Mouse (Mus musculus): ENCODE data around the gene Ly6g5c. TPM values are rescaled to one million over a fixed set of nuclear protein-coding genes. Genes with fewer than 3 reads are reported as not detected.

The Ly6g5c gene
- polyA plus RNA-seq (2014; fragmentation: Nextera tagmentation; extraction: Ambion mirVana): not detected in 2 replicates

DNA sequence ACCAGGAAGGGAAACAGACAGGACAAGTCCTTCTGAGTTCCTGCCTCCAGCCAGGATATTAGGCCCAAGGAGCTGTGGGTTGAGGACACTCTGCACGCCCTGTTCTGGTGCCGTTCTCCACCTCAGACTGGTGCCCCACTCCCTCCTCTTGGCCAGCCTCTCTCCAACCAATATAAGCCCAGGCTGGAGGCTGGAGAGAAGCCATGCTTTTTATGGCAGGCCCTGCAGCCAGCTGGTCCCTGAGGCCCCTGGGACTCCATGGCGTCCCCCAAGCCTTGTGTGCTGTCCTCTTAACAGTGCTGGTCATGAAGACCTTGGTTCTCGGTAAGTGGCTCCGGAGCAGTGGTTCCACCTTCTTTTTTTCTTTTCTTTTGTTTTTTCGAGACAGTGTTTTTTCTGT lies at the start of gene Ly6g5c:
TSS of gene Ly6g5c (plus strand) at position 183 of the 400 bp plus-strand sequence.
- Histone ChIP-seq H3K36me3 (ENCODE audit: control insufficient read depth, insufficient read depth, low read length) (no peaks in the 10 kb centered on the region), H3K27ac (ENCODE audit: low read depth, low read length) (no peak within 1 kb of the TSS), H3K4me3 (ENCODE audit: low read depth, low read length) (no peak within 1 kb of the TSS), H3K27me3 (ENCODE audit: control insufficient read depth, insufficient read depth, low read length) (no peaks in the 10 kb centered on the region), H3K4me2 (no peak within 1 kb of the TSS), H3K9me3 (ENCODE audit: control insufficient read depth, low read length) (no peaks in the 10 kb centered on the region), H3K4me1 (ENCODE audit: control insufficient read depth, insufficient read depth, low read length) (peaks cover 8% of the 10 kb centered on the region), H3K9ac (ENCODE audit: low read length) (no peak within 1 kb of the TSS)
- 89% methylated on average over 6 of the region's 6 CpGs for WGBS
- ATAC-seq (ENCODE audit: low FRiP score) (no peak), DNase-seq (ENCODE audit: low spot score, missing footprints) (no peak)

DNA sequence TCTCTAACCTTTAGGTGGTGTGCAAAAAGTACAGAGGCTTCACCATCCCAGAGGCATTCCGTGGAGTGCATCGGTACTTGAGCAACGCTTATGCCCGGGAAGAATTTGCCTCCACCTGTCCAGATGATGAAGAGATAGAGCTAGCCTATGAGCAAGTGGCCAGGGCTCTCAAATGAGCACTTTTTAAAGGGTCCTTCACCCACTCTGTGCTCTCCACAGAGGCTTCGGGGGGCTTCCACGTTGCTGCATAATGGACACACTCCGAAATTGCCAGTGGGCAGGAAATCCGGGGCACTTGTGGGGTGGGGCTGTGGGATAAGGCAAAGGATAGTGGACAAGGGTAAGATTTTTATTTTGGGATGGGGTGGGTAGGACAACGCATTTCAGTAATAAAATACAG lies 49.8 kb upstream of the Ly6g5c start:
- DNase-seq (ENCODE audit: low spot score, missing footprints) (no peak), ATAC-seq (ENCODE audit: low FRiP score) (peak; percentile 5; the same call in 1 of the 2 replicates)
- H3K9me3 ChIP-seq (ENCODE audit: control insufficient read depth, low read length): no peaks in the 10 kb centered on the region
- H3K4me3 ChIP-seq (ENCODE audit: low read depth, low read length): no peak overlapping the region; the same call in 1 of the 2 replicates
- peak overlapping the region; percentile 95 for H3K27ac ChIP-seq (ENCODE audit: low read depth, low read length)
- peaks cover 16% of the 10 kb centered on the region for H3K4me1 ChIP-seq (ENCODE audit: control insufficient read depth, insufficient read depth, low read length)
- WGBS: 73% methylated on average over 9 of the region's 9 CpGs
- no peaks in the 10 kb centered on the region for H3K27me3 ChIP-seq (ENCODE audit: control insufficient read depth, insufficient read depth, low read length)
- no peak overlapping the region; the same call in 1 of the 2 replicates for H3K4me2 ChIP-seq
- H3K36me3 ChIP-seq (ENCODE audit: control insufficient read depth, insufficient read depth, low read length): peaks cover 24% of the 10 kb centered on the region
- H3K9ac ChIP-seq (ENCODE audit: low read length): peak overlapping the region; percentile 98

DNA sequence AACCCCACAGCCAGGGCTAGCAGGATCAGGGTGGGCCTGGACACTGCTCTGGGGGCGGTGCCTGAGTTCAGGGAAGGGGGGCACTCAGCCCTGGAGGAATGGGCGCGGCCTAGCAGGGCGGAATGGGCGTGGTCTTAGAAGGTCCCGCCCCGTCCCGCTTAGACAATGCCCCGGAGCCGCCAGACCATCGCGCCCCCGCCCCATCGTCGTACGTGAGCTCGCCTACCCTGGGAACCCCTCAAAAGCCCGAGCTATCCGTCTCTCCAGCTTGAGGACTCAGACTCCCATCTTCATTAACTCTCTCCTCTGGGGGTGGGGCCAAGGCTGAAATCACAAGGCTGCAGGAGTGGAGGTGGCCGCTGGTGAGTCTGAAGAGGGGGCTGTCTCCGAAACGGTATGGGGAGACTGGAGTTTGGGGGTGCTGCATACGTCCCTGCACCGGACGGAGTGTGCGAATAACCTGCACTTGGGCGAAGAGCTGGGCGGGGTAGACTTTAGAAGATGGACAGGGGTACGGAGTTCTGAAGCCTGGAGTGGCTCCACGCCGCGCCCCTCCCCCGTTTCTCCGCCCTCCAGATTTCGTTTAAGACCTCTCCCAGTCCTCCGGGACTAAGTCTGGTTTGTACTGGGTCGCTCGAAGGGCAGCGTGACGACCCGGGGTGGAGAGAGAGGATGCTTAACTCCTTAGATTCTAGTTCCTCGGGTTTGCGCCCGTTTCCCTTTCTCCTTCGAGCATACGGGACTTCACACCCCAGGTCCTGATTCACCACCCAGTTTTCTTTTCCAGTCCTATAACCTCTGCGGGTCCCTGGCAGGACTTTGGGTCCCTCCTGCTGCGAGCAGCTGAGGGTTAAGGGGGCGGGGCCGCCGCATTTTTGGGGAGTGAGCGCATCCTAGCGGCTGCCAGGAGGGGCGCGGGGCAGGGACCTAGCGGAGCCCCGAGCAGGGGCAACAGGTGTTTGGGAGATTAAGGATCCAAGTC lies 48.9 kb upstream of the Ly6g5c start, which contains the start of gene Ddah2:
TSS of gene Ddah2 (plus strand) at position 125 of the 982 bp plus-strand sequence.
- Histone ChIP-seq H3K4me2 (peak within 1 kb of the TSS; percentile 77), H3K36me3 (ENCODE audit: control insufficient read depth, insufficient read depth, low read length) (peaks cover 18% of the 10 kb centered on the region), H3K4me1 (ENCODE audit: control insufficient read depth, insufficient read depth, low read length) (peaks cover 16% of the 10 kb centered on the region), H3K27ac (ENCODE audit: low read depth, low read length) (peak within 1 kb of the TSS; percentile 95), H3K9ac (ENCODE audit: low read length) (peak within 1 kb of the TSS; percentile 98), H3K27me3 (ENCODE audit: control insufficient read depth, insufficient read depth, low read length) (no peaks in the 10 kb centered on the region), H3K9me3 (ENCODE audit: control insufficient read depth, low read length) (no peaks in the 10 kb centered on the region), H3K4me3 (ENCODE audit: low read depth, low read length) (peak within 1 kb of the TSS; percentile 84)
- ATAC-seq (ENCODE audit: low FRiP score) (peak; percentile 96), DNase-seq (ENCODE audit: low spot score, missing footprints) (peak; percentile 99)
- WGBS: under 1% methylated on average over 57 of the region's 57 CpGs

DNA sequence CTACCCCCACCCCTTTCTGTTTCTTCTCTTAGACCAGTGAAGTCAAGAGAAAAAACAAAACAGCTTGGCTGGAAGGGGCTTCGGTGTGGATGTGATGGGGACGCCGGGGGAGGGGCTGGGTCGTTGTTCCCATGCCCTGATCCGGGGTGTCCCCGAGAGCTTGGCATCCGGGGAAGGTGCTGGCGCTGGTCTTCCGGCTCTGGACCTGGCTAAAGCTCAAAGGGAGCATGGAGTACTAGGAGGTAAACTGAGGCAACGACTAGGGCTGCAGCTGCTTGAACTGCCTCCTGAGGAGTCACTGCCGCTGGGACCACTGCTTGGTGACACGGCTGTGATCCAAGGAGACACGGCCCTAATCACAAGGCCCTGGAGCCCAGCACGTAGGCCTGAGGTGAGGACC lies 48.0 kb upstream of the Ly6g5c start:
- Histone ChIP-seq H3K4me1 (ENCODE audit: control insufficient read depth, insufficient read depth, low read length) (peaks cover 22% of the 10 kb centered on the region), H3K4me3 (ENCODE audit: low read depth, low read length) (peak overlapping the region; percentile 84), H3K4me2 (peak overlapping the region; percentile 77), H3K9me3 (ENCODE audit: control insufficient read depth, low read length) (no peaks in the 10 kb centered on the region), H3K27ac (ENCODE audit: low read depth, low read length) (no peak overlapping the region), H3K36me3 (ENCODE audit: control insufficient read depth, insufficient read depth, low read length) (peaks cover 16% of the 10 kb centered on the region), H3K9ac (ENCODE audit: low read length) (peak overlapping the region; percentile 98), H3K27me3 (ENCODE audit: control insufficient read depth, insufficient read depth, low read length) (no peaks in the 10 kb centered on the region)
- WGBS: 22% methylated on average over 14 of the region's 14 CpGs
- no peak for DNase-seq (ENCODE audit: low spot score, missing footprints)
- ATAC-seq (ENCODE audit: low FRiP score): peak; percentile 10; the same call in 1 of the 2 replicates

DNA sequence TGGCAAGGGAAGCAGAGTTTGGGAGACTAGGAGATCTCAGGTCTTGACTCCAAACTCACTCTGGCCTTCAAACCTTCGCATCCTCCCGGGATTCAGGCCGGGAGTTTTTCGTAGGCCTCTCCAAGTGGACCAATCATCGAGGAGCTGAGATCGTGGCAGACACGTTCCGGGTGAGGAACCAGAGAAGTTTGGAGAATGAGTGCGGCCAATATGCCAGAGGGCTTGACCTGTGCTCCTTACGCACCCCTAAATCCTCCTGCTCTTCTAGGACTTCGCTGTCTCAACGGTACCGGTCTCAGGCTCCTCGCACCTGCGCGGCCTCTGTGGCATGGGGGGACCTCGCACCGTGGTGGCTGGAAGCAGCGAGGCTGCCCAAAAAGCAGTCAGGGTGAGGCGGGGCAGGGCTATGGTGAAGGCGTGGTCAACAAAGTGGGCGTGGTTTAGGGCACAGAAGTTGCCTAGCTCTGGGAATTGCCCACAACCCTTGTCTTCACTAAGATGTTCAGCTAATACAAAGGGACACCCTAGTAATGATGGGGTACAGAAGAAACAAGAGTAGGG lies 47.3 kb upstream of the Ly6g5c start:
- peak overlapping the region; percentile 98; the same call in 1 of the 2 replicates for H3K9ac ChIP-seq (ENCODE audit: low read length)
- H3K36me3 ChIP-seq (ENCODE audit: control insufficient read depth, insufficient read depth, low read length): peaks cover 13% of the 10 kb centered on the region
- H3K4me1 ChIP-seq (ENCODE audit: control insufficient read depth, insufficient read depth, low read length): peaks cover 29% of the 10 kb centered on the region
- no peaks in the 10 kb centered on the region for H3K9me3 ChIP-seq (ENCODE audit: control insufficient read depth, low read length)
- H3K4me3 ChIP-seq (ENCODE audit: low read depth, low read length): peak overlapping the region; percentile 84
- H3K4me2 ChIP-seq: peak overlapping the region; percentile 77
- H3K27me3 ChIP-seq (ENCODE audit: control insufficient read depth, insufficient read depth, low read length): peaks cover 4% of the 10 kb centered on the region; the same call in 1 of the 2 replicates
- no peak overlapping the region for H3K27ac ChIP-seq (ENCODE audit: low read depth, low read length)
- ATAC-seq (ENCODE audit: low FRiP score) (no peak), DNase-seq (ENCODE audit: low spot score, missing footprints) (no peak)
- WGBS: 60% methylated on average over 22 of the region's 22 CpGs

DNA sequence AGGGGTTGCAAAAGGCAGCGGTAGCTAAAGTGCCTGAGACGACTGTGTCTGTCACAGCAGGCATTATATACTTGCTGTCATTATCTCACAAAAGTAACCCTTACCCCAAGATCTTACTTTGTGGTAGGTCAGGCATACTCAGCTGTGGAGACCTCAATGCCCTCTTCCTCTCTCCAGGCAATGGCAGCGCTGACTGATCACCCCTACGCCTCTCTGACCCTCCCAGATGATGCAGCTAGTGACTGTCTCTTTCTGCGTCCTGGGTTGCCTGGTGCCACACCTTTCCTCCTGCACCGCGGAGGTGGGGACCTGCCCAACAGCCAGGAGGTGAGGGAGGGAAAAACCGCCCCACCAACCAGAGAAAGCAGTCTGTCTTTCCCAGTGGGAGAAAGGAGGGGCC lies 46.8 kb upstream of the Ly6g5c start:
- no peak for DNase-seq (ENCODE audit: low spot score, missing footprints)
- H3K4me3 ChIP-seq (ENCODE audit: low read depth, low read length): no peak overlapping the region
- H3K9ac ChIP-seq (ENCODE audit: low read length): 0 out of 2 replicates have a peak overlapping the region, but pooled peaks have one; percentile 13
- H3K4me1 ChIP-seq (ENCODE audit: control insufficient read depth, insufficient read depth, low read length): peaks cover 30% of the 10 kb centered on the region
- no peak overlapping the region for H3K4me2 ChIP-seq
- 85% methylated on average over 8 of the region's 8 CpGs for WGBS
- H3K36me3 ChIP-seq (ENCODE audit: control insufficient read depth, insufficient read depth, low read length): peaks cover 11% of the 10 kb centered on the region; the same call in 1 of the 2 replicates
- H3K27me3 ChIP-seq (ENCODE audit: control insufficient read depth, insufficient read depth, low read length): peaks cover 5% of the 10 kb centered on the region; the same call in 1 of the 2 replicates
- ATAC-seq (ENCODE audit: low FRiP score): no peak
- no peak overlapping the region for H3K27ac ChIP-seq (ENCODE audit: low read depth, low read length)
- no peaks in the 10 kb centered on the region for H3K9me3 ChIP-seq (ENCODE audit: control insufficient read depth, low read length)

DNA sequence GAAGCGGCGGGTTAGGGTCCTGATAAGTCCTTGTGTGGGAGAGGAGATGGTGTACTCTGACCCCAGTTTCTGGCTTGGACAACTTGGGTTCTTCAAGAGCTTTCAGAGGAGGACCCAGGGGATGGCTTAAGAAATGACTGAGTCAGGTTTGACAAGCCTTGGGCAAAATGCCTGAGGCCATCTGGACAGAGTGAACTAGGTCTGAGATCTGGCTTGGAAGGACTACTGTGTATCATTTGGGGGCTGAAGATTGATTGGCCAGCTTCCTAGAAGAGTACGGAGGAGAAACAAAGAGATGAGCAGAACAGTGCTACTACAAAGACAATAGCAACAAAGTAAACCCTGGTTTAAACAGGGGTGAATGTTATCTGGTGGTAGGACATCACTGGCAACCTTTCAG lies 44.6 kb upstream of the Ly6g5c start:
- Histone ChIP-seq H3K27ac (ENCODE audit: low read depth, low read length) (no peak overlapping the region), H3K4me2 (no peak overlapping the region), H3K4me1 (ENCODE audit: control insufficient read depth, insufficient read depth, low read length) (peaks cover 27% of the 10 kb centered on the region), H3K27me3 (ENCODE audit: control insufficient read depth, insufficient read depth, low read length) (peaks cover 11% of the 10 kb centered on the region), H3K9ac (ENCODE audit: low read length) (no peak overlapping the region), H3K4me3 (ENCODE audit: low read depth, low read length) (no peak overlapping the region), H3K36me3 (ENCODE audit: control insufficient read depth, insufficient read depth, low read length) (peaks cover 8% of the 10 kb centered on the region; the same call in 1 of the 2 replicates), H3K9me3 (ENCODE audit: control insufficient read depth, low read length) (no peaks in the 10 kb centered on the region)
- WGBS: 93% methylated on average over 3 of the region's 3 CpGs
- no peak for DNase-seq (ENCODE audit: low spot score, missing footprints)
- ATAC-seq (ENCODE audit: low FRiP score): no peak

DNA sequence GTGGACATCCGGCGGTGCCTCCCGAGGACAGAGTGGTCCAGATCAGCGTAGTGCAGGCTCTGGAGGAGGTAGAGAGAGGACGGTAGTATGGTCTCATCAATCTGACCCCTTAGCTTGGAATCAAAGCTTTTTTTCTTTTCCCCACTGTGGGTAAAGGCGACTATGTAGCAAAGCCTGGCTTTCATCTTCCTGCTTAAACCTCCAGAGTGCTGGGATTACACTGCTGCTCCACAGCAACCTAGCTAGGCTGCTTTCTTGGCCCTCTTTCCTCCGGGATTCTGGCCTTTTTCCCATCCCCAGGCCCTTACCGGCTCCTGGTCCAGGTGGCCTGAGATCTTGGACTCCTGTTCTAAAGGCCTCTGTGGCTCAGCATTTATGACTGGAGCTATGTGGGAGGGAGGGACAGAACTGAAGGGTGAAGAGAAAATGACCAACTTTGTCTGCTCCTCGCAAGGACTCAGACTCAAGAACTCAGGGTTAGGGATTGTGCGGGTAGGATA lies 43.7 kb upstream of the Ly6g5c start:
- 31% methylated on average over 10 of the region's 10 CpGs for WGBS
- H3K9ac ChIP-seq (ENCODE audit: low read length): no peak overlapping the region
- peaks cover 8% of the 10 kb centered on the region; the same call in 1 of the 2 replicates for H3K36me3 ChIP-seq (ENCODE audit: control insufficient read depth, insufficient read depth, low read length)
- H3K27ac ChIP-seq (ENCODE audit: low read depth, low read length): no peak overlapping the region
- no peaks in the 10 kb centered on the region for H3K9me3 ChIP-seq (ENCODE audit: control insufficient read depth, low read length)
- H3K4me2 ChIP-seq: no peak overlapping the region; the same call in 1 of the 2 replicates
- peaks cover 11% of the 10 kb centered on the region for H3K27me3 ChIP-seq (ENCODE audit: control insufficient read depth, insufficient read depth, low read length)
- peaks cover 25% of the 10 kb centered on the region for H3K4me1 ChIP-seq (ENCODE audit: control insufficient read depth, insufficient read depth, low read length)
- ATAC-seq (ENCODE audit: low FRiP score) (no peak), DNase-seq (ENCODE audit: low spot score, missing footprints) (peak; percentile 90)
- H3K4me3 ChIP-seq (ENCODE audit: low read depth, low read length): no peak overlapping the region

All from midbrain, embryonic 11.5 days (tissue).